Mouse (Mus musculus) spleen, adult 2 months (tissue): ENCODE measurements at regions not wholly inside any gene's neighbourhood (a gene's known extent, or its start where the extent isn't known, plus 50 kb on each side); places are given as distances from the start of the nearest gene placed in this dataset.

Experiments
- DNase-seq, 2 experiments: peaks; one replicate each; pipeline versions ENCODE4 v3.0.0 to v3.0.0-alpha.2; 2012 to 2021; ENCODE audit warnings: low spot score in 2 of 2, low read depth in 1 of 2
- H3K27ac ChIP-seq: fragments of 200-500 bp; 2 replicates; pipeline ENCODE4 v1.5.1; 2012; ENCODE audit warnings: low read length, inconsistent platforms; ENCODE audit not compliant: insufficient read depth
- H3K27me3 ChIP-seq: fragments of 200-500 bp; 2 replicates; pipeline ENCODE4 v1.6.1; 2012; ENCODE audit warnings: mild to moderate bottlenecking, moderate library complexity, low read length, inconsistent platforms; ENCODE audit not compliant: control insufficient read depth, insufficient read depth
- H3K36me3 ChIP-seq: fragments of 200-500 bp; 2 replicates; pipeline ENCODE4 v1.6.1; 2012; ENCODE audit warnings: mild to moderate bottlenecking, low read length, inconsistent platforms; ENCODE audit not compliant: control insufficient read depth, insufficient read depth
- H3K4me1 ChIP-seq: fragments of 200-500 bp; 2 replicates; pipeline ENCODE4 v1.6.1; 2011; ENCODE audit warnings: inconsistent platforms; ENCODE audit not compliant: control insufficient read depth, insufficient read depth, insufficient read length
- H3K4me3 ChIP-seq: fragments of 200-500 bp; 2 replicates; pipeline ENCODE4 v1.5.1; 2011; ENCODE audit warnings: mild to moderate bottlenecking, inconsistent platforms; ENCODE audit not compliant: insufficient read depth, insufficient read length; ENCODE audit errors: extremely low read depth
- CTCF ChIP-seq: fragments of 200-500 bp; IDR thresholded peaks from 2 replicates; pipeline ENCODE4 v1.5.1; 2011; ENCODE audit warnings: mild to moderate bottlenecking, inconsistent platforms; ENCODE audit not compliant: insufficient read depth, insufficient read length, insufficient replicate concordance; ENCODE audit errors: extremely low read depth
- POLR2A ChIP-seq: fragments of 200-500 bp; IDR thresholded peaks from 2 replicates; pipeline ENCODE4 v1.6.1; 2011; ENCODE audit warnings: low read depth, low read length, inconsistent platforms
- WGBS: fragments of 180-500 bp; shearing (Covaris S2); methylation state at CpG from one replicate; pipeline ENCODE4 v1.1.7; 2018; 5-methylcytosine and 5-hydroxymethylcytosine counted together

DNA sequence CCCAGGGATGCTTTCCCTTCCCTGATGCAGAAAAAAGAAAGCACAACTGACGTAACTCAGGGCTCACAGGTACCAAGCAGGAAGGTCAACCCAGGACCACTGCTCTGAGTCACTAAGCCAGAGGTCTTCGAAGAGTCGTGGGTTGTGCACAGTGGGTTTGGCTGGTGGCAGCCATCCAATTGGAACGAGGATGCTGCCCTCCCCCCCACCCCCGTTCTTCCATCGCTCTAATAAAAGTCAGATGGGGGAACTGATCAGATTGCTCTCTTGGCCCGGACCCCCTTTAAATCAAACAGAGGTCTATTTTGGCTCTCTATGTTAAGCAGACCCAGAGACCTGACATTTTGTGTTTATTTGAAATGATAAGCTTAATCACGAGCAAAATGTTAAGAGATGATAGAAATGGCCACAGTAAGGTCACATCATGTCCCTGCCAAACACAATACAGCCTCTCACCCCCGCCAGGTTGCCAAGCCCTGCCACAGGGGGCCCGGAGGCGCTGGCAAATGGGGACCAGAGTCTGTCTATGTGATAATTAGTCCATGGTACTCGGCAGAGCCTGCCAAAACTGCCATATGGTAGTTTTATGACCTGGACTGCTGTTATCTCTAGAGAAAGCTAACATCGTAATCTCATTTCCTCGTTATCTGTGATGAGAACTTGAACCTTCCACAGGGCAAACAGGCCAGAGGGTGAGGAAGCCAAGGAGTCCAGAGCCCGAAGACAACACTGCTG lies 105.6 kb downstream of the Gm11011 start:
- Histone ChIP-seq H3K27me3 (no peaks in the 10 kb centered on the region), H3K36me3 (no peaks in the 10 kb centered on the region), H3K4me3 (no peak overlapping the region), H3K27ac (no peak overlapping the region), H3K4me1 (no peaks in the 10 kb centered on the region)
- TF ChIP-seq CTCF (no peak), POLR2A (no peak)
- DNase-seq = no peak
- WGBS = 73% methylated on average over 15 of the region's 15 CpGs

DNA sequence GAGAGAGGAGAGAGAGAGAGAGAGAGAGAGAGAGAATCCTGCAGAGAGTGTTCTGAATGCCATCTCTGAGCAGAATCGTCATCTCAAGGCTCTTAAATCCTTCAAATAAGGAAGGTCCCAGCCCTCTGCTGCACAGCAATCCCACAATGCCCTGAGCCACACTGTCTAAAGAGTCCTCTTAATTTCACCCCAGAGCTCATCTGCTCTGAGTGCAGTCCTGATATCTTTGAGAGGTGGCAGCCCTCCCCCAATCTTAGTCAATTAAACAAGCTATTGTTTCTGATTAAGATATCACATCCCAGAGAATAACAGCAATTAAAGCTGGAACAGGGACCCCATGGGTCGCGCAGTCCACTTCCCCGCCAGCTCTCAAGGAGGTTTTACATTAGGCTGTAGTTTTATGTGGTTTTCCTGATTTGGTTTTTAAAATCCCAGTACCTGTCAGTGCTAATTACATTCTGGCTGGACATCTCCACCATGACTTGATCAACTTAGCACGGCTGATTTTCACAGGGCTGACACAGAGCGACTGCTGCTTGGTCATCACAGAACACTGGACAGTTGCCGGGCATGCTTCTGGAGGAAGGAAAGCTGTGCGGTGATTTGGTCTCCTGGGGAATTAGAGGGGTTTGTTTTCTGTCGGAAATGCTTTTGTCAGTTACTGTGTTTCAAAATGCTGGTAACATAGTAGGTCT lies 113.0 kb downstream of the Gm11011 start:
- H3K4me1 ChIP-seq = no peaks in the 10 kb centered on the region
- no peak for DNase-seq
- TF ChIP-seq POLR2A (no peak), CTCF (no peak)
- H3K36me3 ChIP-seq = no peaks in the 10 kb centered on the region
- H3K27me3 ChIP-seq = no peaks in the 10 kb centered on the region
- H3K4me3 ChIP-seq = no peak overlapping the region
- 48% methylated on average over 9 of the region's 9 CpGs for WGBS
- H3K27ac ChIP-seq = no peak overlapping the region

DNA sequence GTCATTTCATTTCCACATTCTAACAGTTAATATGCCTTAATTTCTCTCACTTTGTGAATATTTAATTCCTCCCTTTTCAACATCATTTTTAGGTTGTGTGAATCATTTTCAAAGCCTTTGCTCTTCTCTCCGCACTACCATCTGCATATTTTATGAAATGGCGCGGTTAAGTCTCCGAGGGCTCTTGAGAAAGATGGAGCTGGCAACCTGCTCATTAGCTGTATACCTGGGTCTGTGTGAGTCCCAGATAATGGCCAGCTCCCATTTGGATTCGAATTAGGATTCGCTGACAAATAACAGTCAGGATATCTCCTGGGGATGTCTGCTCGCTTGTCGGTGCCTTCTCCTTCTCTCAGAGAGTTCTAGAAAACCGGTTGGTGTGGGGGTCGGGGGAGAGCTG lies 118.0 kb downstream of the Gm11011 start:
- no peaks in the 10 kb centered on the region for H3K4me1 ChIP-seq
- no peak overlapping the region for H3K27ac ChIP-seq
- no peak for TF ChIP-seq CTCF
- TF ChIP-seq POLR2A = no peak
- no peaks in the 10 kb centered on the region for H3K27me3 ChIP-seq
- WGBS = 90% methylated on average over 10 of the region's 10 CpGs
- DNase-seq = no peak
- H3K4me3 ChIP-seq = no peak overlapping the region
- no peaks in the 10 kb centered on the region for H3K36me3 ChIP-seq

DNA sequence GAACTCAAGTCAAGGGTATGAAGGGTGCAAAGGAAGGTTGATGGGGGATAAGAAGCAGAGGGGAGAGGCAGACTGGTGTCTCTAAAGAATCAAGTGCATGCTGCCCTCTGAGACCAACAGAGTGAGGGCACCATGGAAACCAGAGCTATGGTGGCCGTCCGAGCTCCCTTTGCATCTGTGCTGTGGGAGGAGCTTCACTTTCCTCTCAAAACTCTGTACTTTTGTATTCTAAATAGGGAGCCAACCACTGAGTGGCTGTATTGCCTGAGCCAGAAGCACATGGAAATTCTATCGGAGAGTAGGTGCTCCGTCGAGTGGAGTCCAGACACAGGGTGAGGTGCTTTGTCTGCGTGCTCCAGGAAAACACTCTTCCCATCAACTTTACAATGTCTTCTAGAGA lies 119.9 kb downstream of the Gm11011 start:
- H3K27ac ChIP-seq = no peak overlapping the region
- no peak for DNase-seq
- H3K4me1 ChIP-seq = no peaks in the 10 kb centered on the region
- TF ChIP-seq CTCF (no peak), POLR2A (no peak)
- no peaks in the 10 kb centered on the region for H3K27me3 ChIP-seq
- no peaks in the 10 kb centered on the region for H3K36me3 ChIP-seq
- whole genome bisulfite sequencing = 82% methylated on average over 6 of the region's 6 CpGs
- H3K4me3 ChIP-seq = no peak overlapping the region

DNA sequence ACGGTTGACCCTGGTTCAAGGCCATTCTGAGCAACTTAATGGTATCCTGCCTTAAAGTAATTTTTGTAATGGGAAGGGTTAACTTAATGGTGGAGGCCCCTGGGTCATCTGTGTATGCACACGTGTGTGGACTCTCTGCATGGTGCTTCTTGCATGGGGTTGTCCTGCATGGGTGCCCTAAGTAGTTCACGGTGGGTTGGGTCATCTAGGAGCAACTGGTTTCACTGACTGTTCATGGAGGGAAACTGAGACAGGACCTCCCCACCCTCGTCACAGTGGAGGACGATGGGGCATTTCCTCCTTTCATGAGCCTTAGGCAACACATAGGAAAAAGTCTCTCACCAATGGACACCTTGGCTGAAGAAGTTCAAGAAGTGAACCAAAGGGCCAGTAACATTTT lies 123.4 kb downstream of the Gm11011 start:
- H3K4me1 ChIP-seq = no peaks in the 10 kb centered on the region
- TF ChIP-seq POLR2A (no peak), CTCF (no peak)
- WGBS = 89% methylated on average over 5 of the region's 5 CpGs
- H3K27me3 ChIP-seq = no peaks in the 10 kb centered on the region
- no peak for DNase-seq
- H3K4me3 ChIP-seq = no peak overlapping the region
- H3K36me3 ChIP-seq = no peaks in the 10 kb centered on the region
- no peak overlapping the region for H3K27ac ChIP-seq

DNA sequence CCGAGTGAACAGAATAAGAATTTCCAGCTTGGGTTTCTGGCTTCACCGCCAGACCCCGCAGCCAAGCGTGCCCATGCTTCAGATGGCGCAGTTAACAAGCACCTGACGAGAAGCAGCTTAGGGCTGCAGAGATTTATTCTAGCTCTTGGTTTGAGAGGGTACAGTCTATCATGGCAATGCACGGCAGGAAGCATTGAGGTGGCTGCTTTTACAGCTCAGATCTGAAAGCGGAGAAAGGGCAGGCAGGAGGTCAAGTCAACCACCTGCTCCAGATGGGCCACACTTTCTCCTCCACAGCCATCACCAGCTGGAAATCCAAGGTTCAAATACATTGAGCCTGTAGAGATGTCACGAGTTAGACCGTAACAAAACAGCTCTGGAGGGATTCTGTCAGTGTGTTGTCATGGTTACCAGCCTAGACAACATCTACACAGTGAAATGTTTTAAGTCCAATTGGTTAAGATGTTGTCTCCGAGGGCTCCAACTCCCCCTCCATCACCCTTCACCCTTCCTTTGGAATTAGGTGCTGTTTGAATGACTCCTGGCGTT lies 126.0 kb downstream of the Gm11011 start:
- Histone ChIP-seq H3K36me3 (no peaks in the 10 kb centered on the region), H3K4me1 (no peaks in the 10 kb centered on the region), H3K27ac (no peak overlapping the region), H3K27me3 (no peaks in the 10 kb centered on the region), H3K4me3 (no peak overlapping the region)
- WGBS = 92% methylated on average over 12 of the region's 12 CpGs
- TF ChIP-seq POLR2A (no peak), CTCF (no peak)
- no peak for DNase-seq

DNA sequence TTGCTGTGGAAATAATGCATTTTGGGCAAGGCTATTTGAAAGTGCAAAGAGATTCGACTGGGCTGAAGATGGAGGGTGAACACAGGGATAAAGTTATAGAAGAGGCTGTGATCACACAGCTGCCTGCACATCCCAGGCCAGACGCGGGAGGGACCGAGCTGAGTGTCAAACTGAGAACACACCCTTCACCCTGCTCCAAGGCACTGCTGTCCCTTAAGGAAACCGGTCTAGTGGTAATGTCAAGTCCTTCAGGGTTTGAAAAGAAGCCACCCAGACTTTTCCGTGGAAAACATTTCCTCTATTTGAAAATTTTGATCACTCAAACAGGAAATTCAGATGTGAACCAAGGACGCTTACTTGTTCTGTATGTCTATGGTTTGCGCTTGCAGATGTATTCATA lies 134.6 kb downstream of the Gm11011 start:
- WGBS = 85% methylated on average over 8 of the region's 8 CpGs
- H3K36me3 ChIP-seq = no peaks in the 10 kb centered on the region
- no peak for DNase-seq
- no peaks in the 10 kb centered on the region for H3K4me1 ChIP-seq
- TF ChIP-seq POLR2A (no peak), CTCF (no peak)
- no peaks in the 10 kb centered on the region for H3K27me3 ChIP-seq
- no peak overlapping the region for H3K4me3 ChIP-seq
- H3K27ac ChIP-seq = no peak overlapping the region
